Mouse (Mus musculus) brain, adult 2 months (tissue): ENCODE data around the gene Ptpn3.

Source experiments
- DNase-seq: peaks from one replicate; pipeline ENCODE4 v3.0.0; 2011; ENCODE audit warnings: low read depth, low spot score

Gene Ptpn3

DNA sequence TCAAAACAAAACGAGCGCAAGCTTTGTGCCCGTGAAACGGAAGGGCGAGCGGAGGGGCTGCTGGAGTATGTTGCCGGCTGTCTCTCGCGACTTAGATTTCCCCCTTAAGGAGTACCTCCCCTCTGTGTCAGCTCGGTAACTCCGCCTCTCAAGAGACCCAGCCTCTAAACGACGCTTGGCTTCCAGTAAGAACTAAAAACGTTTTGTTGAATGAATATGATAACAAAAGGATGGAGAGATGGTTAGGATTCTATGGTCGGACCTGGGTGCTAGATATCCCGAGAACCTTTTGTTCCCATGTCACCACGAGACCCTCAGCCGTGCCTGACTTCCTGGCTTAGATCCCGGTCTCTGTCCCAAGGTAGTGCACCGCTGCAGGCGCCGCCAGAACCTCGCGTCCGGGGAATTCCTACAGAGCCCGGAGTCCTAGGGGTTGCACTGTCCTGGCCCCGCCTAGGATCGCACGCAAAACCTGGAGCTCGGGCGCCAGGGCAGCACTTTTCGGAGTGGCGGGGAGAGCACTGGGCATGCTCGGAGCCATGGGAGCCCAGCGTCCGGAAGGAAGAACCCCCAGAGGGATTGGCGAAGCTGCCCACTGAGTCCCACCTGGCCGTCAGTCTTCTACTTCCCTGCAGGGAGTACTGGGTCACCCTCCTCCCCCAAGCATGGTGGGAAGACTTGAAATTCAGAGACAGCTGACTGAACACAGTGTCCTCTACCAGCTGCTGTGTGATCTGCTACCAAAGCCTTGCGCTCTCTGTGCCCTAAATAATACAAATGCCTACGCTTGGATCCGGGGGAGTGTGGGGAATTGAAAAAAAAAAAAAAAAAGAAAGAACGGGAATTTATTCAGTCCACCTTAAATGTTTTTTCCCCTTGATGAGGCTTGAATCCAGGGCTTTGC lies at the start of gene Ptpn3:
Gene Ptpn3 (minus strand): TSS at position 428 of the 904 bp plus-strand sequence.
- DNase-seq = peak; percentile 92

DNA sequence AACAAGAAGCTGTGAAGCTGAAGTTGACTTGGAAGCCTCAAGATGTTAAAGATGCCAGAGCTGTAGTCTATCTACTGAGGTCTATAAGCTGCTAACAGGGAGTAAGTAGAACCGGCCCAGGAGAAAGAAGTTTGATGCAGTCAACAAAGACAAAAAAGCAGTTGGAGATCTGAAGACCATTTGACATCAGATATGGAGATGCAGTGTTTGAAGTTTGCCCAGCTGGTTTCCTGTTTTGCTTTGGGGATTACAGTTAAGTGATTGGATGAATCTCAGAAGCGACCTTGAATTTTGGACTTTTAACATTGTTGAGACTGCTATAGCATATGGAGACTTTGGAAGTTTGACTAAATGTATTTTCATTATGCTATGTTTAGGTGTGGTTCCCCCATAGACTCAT lies 48.9 kb upstream of the Ptpn3 start:
- no peak for DNase-seq

DNA sequence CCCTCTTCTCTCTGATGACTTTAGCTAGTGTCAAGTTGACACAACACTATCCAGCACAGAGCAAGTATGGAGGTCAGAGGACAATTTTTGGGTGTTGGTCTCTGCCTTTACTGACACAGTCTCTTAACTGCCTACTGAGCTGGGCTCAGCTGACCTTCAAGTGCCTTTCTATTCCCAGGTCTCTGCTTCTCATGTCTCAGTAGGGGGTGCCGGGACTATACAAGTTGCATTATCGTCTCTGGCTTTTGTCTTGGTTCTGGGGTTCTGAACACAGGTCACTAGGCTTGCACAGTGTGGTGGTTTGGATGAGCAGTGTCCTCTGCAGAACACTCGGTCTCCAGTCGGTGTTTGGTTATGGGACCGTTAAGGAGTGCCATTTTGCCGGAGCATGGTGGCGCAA lies 42.4 kb upstream of the Ptpn3 start:
- no peak for DNase-seq

DNA sequence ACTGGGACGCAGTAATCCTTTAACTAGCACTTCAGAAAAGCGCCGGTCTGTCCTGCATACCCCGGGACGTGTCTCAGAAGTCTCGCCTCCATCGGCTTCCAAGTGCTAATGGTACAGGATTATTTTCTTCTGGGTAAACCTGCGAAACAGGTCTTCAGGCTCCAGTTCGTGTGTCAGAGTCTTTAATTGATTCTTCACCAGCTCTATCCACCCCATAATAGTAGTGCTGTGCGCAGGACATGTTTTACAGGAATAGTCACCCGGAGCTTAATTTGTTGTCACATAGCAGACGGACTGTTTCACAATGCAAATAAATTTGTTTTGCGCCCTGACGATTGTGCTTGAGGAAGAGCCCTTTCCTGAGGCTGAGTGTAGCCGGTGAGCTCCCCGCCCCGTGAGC lies 37.3 kb upstream of the Ptpn3 start:
- DNase-seq = no peak

DNA sequence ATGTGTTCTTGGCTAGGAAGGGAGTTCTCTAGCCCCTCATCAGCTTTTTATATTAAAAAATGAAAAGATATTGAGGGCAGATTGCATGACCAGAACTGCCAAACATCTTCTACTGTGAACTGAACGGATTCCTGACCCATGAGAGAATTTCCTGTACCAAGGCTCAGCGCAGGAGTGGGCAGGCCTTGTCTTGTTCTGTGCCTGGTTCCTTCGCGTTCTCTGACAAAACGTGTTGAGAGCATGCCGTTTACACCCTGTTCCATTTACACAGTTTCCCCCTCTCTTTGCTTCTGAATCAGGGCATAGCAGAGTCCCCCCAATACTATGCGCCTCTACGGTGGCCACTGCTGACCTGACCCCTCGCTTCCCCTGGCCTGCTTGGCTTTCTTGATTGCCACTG lies 36.4 kb upstream of the Ptpn3 start:
- DNase-seq = no peak

DNA sequence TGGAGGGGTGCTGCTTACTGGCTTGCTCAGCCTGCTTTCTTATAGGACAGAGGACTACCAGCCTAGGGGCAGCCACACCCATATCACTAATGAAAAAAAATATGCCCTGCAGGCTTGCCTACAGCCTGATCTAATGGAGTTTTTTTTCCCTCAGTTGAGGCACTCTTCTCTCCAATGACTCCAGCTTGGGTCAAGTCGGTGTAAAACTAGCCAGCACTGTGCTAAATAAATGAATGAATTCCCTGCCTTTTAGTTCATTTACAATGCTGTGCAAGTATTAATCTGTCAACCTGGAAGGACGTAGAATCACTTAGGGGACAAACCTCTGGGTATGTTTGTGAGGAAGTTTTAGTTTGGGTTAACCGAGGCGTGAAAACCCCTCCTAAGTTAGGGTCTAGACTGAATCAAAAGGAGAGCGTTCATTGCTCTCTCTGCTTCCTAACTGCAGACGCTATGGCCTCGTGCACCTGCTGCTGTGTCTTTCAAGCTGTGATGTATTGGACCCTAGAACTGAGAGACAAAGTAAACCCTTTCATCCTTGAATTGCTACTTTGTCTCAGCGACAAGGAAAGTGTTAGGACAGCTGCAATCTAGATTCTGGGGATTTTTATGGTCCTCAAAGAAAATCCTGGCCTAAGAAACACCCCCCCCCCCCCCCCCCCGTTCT lies 33.5 kb upstream of the Ptpn3 start:
- DNase-seq = no peak

DNA sequence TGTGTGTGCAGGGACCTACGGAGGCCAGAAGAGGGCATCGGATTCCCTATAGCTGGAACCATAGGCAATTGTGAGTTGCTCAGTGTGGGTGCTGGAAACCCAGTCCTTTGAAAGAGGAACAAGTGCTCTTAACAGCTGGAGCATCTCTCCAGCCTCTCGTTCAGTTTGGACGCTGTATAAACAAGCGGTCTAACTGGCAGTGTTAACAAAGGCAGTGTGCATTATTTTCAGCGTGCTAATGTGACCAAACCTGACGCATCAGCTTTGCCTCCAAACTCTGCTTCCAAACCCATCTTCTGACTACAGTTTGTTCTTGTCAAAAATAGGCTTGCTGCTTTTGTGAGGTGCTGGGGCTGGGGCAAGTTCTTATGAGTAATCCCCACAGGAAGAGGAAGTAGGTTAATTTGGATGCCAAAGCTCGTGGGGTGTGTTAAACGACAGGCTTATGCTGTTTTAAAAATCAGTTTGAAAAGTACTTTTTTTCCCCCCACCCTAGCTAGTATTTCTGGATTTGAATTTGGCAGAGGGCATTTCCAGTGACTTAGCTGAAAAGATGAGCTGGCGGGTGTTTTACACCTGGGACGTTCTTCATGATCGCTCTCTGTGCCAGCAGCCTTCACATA lies 32.4 kb upstream of the Ptpn3 start:
- peak; percentile 73 for DNase-seq

DNA sequence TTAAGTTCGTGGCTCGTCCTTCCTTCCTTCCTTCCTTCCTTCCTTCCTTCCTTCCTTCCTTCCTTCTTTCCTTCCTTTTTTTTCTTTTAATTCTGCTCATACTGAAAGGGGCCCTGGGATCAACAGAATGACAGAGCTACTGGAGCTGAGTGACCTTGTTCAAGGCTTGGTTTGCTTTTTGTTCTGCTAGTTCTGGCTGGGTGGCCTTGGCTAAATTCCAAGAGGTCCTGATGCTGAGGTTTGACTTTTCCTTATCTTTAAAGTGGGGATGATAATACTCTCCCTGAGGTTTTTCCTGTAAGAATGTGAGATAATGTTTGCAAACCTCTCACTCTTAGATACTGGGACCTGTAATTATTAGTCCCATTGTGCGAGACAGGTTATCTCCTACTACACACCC lies 30.9 kb upstream of the Ptpn3 start:
- DNase-seq = no peak

DNA sequence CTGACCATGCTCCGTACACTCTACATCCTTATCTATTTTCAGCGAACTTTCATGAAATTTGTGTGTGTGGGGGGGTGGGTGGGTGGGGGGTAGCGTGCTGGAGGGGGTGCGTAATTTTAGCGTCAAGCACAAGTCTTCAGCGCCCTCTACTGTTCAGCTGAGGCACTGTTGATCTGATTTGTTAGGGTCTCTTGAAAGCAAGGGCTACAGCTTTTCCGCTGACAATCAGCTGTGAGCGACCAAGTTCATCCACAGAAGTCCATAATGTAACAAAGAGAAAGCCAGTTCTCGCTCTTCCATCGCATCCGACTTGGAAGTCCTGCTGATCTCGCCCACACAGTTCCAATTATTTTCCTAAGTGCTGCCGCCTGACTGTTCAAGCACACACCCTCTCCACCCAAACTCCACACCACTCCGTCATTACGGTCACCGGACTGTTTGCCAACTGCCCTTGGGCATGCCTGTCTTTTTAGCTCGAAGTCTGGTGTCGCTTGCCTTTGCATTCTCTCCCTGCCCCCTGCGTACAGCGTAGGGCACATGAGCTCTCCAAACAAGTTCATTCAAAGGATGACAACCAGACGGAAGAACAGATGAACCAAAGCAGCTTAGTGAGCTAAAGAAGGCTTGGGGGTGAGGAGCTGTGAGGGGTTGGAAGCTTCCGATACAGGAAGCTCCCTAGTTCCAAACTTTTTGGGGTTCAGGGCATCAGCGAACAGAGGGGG lies 19.1 kb upstream of the Ptpn3 start:
- peak; percentile 70 for DNase-seq

DNA sequence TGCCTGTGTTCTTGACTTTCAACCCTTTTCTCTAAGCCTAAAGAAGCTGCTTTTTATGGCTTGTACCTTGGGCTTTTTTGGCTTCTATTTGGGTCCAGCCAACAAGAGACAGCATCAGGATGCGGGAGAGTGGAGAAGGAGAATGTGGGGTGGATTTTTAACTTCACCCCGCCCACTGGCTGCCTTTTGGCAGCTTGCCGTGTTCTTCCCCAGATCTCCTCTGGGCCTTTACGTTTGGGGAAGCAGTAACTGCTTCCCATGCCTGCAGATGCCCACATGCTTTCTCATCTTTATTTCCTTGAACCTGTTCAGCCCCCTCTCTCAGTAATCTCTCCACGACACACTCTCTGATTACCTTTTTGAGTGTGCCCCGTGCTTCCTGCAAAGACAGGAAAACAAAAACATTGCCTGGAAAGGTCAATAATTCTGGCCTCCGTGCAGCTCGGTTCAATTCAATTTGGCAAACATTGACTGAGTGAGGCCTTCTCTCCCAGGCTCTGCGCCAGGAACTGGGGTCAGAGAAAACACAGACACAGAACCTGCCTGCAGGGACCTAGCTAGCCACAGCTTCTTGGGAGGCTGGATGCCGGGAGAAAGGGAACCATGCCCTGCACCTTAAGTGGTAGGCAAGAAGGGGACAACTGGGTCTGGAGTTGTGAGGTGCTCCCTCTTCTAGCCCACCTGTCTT lies 17.0 kb upstream of the Ptpn3 start:
- DNase-seq = peak; percentile 85

DNA sequence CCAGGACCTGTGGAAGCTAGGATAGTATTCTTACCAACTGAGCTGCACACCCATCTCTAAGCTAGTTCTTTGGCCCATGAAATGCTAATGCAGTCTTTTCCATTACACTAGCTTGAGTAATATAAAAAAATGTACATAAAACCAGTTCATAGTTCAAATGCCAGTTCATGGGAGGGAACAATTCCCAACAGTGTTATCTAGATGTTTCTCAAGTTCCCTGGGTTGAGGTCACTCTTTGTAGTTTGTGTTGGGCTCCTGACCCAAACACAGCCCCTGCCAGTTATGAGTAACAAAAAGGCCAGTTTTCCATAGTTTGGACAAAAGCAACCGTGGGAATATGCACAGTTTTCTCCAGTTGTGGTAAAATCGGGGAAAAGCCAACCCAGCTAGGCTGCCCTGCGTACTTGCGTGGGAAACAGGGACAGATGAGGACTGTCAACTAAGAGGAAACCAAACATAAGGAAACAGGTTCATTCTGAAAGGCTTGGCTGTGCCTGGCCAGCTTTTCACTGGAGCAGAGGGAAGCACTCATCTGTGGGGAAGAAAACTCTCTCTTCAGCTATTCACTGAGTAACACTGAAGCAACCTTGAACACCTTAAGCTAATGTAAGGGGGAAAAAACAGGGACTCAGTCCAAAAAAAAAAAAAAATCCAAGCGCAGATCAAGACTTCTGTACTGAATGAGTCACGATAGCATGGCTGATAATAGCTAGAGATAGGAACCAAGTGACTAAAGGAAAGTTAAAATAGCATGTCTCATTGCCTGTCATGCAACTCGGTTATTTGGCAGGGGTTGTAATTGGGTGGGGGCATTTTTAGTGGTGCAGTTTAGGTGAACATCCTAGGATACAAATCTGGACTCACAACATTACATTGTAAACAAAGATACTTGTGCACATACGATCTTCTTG lies 10.9 kb upstream of the Ptpn3 start:
- DNase-seq = peak; percentile 33

DNA sequence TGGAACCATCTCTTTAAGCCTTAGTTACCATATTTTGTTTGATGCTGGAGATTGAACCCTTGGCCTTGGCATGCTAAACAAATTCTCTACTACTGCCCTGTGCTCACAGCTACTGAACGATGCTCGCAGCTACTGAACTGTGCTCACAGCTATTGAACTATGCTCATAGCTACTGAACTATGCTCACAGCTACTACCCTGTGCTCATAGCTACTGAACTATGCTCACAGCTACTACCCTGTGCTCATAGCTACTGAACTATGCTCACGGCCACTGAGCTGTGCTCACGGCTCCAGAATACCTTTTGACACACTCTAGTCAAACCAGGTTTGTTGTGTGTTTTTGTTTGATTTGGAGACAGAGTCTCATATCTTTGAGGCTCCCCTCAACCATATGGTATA lies 10.1 kb upstream of the Ptpn3 start:
- DNase-seq = no peak

DNA sequence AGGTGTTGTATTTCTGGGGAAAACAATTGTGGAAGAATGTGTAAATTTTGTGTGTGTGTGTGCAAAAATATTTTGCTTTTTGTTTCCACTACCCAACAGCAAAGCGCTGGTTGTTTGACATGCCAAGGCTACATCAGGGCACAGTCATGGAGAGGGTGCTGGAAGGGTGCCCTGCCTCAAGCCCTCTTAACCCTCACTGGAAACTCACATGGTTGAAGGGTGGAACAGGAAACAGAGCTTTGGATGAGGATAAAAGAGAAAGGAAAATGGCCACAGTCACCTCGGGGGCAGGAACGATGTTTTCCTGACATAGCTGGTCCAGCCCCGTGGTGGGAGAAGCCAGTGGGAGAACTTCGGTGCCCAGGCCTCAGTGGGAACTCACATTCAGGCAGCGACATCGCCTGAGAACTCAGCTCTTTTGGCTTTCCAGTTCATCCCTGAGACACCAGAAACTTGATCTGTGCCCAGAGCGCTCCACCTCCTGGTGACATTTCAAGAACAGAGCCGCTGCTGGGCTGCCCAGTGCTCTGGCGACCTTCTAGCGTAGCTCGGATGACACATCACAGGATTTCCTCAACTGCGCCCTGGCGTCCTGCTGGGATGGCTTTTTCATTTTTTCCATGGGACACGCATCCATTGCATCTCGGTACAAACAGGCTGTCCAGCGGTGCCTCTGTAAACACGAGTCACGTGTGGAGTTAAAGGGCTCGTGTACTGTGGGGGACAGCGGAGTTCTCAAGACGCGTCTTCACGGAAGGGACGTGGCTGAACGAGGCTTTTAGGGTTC lies 6.8 kb upstream of the Ptpn3 start:
- DNase-seq = peak; percentile 47

DNA sequence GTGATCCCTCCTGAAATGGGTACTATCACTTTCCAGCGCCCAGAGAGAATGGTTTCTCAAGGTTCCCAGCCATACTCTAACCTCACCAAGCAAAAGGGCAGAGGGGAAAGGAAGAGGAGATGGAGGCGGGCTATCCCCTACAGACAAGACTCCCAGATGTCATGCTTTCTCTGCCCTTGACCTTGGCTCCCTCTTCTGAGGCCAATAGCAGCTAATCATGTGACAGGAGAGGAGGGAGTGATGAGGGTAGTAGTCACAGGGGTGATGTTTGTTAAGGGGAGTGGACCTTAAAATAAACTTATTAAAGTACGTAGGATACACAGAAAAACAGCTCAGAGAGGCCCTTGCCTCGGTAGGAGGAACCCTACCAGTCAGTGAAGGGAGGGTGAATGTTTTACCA lies 6.1 kb upstream of the Ptpn3 start:
- DNase-seq = no peak

DNA sequence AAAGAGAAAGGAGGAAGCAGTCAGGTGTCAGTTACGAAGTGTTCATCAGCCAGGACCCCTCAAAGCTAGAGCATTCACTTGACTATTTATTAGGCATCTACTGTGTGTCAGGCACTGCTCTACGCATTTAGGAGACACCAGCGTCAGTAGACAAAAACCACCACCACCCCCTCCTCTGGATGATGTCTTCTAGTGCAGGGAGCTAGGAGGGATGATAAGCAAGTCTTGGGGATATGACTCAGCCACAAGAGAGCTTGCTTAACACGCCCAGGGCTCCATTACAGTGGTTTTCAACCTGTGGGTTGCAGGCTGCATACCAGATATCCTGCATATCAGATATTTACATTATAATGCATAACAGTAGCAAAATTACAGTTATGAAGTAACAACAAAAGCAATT lies 4.6 kb upstream of the Ptpn3 start:
- DNase-seq = peak; percentile 69

DNA sequence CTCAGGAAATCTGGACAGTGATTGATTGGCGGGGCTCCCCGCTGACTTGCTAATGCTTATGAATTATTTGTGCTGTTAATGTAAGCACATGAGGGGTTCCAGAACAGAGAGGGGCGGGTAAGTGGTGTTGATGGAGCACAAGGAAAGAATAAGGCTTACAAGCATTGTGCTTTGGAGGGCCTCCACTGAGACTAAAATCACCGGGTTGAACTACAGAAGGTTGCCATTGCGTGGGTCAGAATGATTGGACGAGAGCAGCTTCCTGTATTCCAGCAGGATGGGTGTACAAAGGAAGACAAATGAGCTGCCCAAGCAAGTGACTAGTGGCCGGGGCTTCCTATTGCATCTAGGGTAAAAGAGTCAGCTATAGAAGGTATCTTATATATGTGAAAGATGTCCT lies 4.0 kb upstream of the Ptpn3 start:
- no peak for DNase-seq

DNA sequence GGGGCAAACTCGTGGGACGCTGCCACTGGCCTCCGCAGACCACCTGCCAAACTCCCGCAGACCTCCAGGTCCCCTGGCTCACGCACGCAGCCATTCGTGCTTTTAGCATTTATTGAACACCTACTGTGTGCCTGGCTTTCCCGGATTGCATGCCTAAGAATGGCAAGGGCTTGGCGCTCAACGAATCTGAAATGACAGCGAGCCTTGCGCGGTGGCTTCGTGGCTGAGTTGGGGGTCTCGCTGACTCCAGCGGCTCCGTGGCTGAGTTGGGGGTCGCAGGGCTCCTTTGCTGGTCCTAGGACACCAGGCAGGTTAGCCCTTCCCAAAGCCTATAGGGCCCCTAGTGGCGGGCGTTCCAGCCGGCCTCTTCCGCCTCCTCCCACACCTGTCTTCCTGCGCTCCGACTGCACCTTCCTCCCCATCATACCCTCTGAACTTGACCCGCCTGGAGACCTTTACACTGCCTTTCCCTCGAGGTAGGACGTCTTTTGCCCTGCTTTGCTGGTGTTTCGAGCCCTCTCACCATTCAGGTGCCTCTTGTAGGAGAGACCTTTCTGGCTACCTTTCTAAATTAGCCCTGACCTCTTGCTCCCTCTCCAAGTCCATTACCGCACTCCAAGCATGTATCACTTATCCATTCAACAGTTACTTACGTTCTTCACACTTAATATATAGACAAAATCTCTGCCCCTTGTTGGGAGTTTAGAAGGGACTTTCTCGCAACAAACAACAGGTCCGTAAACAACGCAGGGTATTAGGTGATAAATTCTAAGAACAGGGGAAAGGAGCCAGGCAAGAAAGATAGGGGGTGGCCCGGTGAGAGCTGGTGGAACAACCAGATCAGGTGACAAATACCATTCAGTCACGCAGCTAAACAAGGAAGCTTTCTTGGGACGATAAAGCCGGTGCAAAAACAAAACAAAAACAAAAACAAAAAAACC lies 898 bp downstream of the Ptpn3 start:
- peak; percentile 37 for DNase-seq

DNA sequence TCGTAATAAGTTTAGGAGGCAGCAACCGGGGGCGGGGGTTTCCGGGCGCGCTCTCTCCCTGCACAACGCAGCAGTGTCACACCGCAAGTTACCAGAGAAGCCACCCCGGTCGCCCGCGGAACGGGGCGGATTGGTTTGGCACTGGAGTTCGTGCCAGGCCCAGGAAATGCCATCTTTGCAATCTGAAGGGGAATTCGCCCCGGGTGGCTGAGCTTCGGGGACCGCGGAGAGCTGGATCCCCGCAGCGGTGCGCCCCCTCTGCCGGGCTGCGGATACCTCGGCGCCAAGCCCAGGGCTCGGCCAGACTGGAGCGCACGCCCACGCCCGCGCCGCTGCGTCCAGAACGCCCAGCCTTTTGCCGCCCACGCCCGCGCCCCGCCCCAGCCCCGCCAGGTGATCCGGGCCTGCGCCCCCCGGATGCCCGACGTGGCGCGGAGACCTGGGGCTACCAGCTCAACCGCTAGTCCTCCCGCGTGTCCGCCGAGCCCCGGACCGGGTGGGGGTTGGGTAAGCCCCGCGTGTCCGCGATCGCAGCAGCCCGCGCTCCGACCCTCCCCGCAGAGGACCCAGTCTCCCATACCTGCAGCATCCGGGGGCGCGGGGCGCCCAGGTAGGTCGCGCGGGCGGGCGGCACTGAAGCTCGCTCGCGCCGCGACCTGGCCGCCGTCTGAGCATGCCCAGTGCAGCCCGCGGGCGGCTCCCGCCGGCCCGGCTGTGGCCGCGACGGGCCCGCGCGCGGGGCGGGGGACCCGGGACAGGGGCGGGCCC lies 1.8 kb downstream of the Ptpn3 start:
- peak; percentile 64 for DNase-seq
